ENCODE assay signal across 18 mouse cellular contexts in genomic region chr17:49522435-49522834, GRCm38 (mm10).
"Had no signal": no experiment of that assay in that cellular context is flagged by ENCODE, and none has a peak within 500 bp of the region (broad histone marks: within the 10 kb centered on the region; RNA-seq: fewer than 3 reads in every experiment).

No protein-coding gene starts in this region.

- H3K9ac ChIP-seq: kidney, embryonic 15.5 days; limb, embryonic 12.5 days; liver, embryonic 13.5 days; liver, postnatal 0 days; lung, embryonic 15.5 days; midbrain, embryonic 12.5 days had no signal

- H3K27me3 ChIP-seq: limb, embryonic 12.5 days; liver, embryonic 13.5 days; lung, embryonic 15.5 days; megakaryocyte, embryonic 14.5 days; midbrain, embryonic 12.5 days had no signal

- ATAC-seq: liver, postnatal 0 days had no signal

- H3K36me3 ChIP-seq: kidney, embryonic 15.5 days; liver, embryonic 13.5 days; lung, embryonic 15.5 days; midbrain, embryonic 12.5 days had no signal

- H3K4me3 ChIP-seq: kidney, embryonic 15.5 days; limb, embryonic 12.5 days; liver, embryonic 13.5 days; lung, embryonic 15.5 days; megakaryocyte, embryonic 14.5 days; midbrain, embryonic 12.5 days had no signal

- H3K9me3 ChIP-seq: kidney, embryonic 15.5 days; limb, embryonic 12.5 days; liver, embryonic 13.5 days; lung, embryonic 15.5 days; midbrain, embryonic 12.5 days had no signal

- H3K27ac ChIP-seq: kidney, embryonic 15.5 days; limb, embryonic 12.5 days; liver, embryonic 13.5 days; lung, embryonic 15.5 days; macrophage; midbrain, embryonic 12.5 days had no signal

- H3K4me1 ChIP-seq: liver, embryonic 13.5 days; megakaryocyte, embryonic 14.5 days had no signal

- H3K4me2 ChIP-seq: kidney, embryonic 15.5 days; limb, embryonic 12.5 days; liver, embryonic 13.5 days; lung, embryonic 15.5 days; midbrain, embryonic 12.5 days had no signal

- DNase-seq: kidney, adult 2 months; kidney, postnatal 25 days; layer of hippocampus, adult 9-11 months; layer of hippocampus, postnatal 36 days; liver; liver, embryonic 13.5 days; liver, postnatal 0 days; lung, postnatal 14 days; right cerebral cortex, postnatal 4 days; spleen, adult 18-20 months; thymus, adult 2 months; thymus, postnatal 25 days had no signal
